Mouse (Mus musculus): ENCODE measurements at regions not wholly inside any gene's neighbourhood (a gene's known extent, or its start where the extent isn't known, plus 50 kb on each side); places are given as distances from the start of the nearest gene placed in this dataset.

- TF ChIP-seq CTCF (IDR thresholded peaks at IDR 0.05; ENCODE audit: extremely low read depth, insufficient read depth, low read length) (no peak), POLR2A (IDR thresholded peaks at IDR 0.05; ENCODE audit: extremely low read depth, insufficient read depth, low read length) (no peak)
Observed at GRCm38 (mm10) chr13:81982491-81982890, 199.6 kb downstream of the Cetn3 start.

All from cortical plate, adult 2 months (tissue).